Mouse (Mus musculus): ENCODE results near the gene Tmem200b. TPM values are rescaled to one million over a fixed set of nuclear protein-coding genes. Genes with fewer than 3 reads are reported as not detected.

Tmem200b gene
- polyA plus RNA-seq, 1 experiment from 2014 or later = 0.22 TPM

DNA sequence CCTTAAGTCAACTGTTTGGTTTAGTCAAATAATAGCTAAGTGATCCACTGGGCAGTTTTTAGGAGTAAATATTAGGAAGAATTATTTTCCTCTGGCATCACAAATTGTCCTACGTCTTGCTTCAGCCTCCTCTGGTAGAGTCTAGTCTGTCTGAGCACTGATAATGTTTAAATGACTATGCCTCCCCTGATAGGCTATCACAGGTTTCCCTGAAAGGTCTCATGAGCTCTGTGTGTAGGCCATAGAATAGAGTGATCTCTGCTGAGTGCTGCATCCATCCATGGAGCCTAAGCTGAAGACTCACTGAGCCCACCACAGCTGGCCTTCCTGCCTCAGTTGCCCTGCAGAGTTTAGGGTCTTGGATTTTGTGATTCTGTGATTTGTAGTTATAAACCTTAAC lies 33.0 kb upstream of the Tmem200b start:
- Histone ChIP-seq H3K27me3 (replicated peaks) (no peaks in the 10 kb centered on the region), H3K9me3 (replicated peaks) (no peaks in the 10 kb centered on the region), H3K27ac (replicated peaks) (no peak overlapping the region), H3K9ac (replicated peaks) (no peak overlapping the region), H3K4me1 (peaks cover 6% of the 10 kb centered on the region), H3K4me3 (replicated peaks) (no peak overlapping the region), H3K36me3 (peaks cover 29% of the 10 kb centered on the region), H3K4me2 (no peak overlapping the region)
- ATAC-seq (ENCODE audit: low FRiP score) = no peak
- 72% methylated on average over 1 of the region's 1 CpGs for WGBS

DNA sequence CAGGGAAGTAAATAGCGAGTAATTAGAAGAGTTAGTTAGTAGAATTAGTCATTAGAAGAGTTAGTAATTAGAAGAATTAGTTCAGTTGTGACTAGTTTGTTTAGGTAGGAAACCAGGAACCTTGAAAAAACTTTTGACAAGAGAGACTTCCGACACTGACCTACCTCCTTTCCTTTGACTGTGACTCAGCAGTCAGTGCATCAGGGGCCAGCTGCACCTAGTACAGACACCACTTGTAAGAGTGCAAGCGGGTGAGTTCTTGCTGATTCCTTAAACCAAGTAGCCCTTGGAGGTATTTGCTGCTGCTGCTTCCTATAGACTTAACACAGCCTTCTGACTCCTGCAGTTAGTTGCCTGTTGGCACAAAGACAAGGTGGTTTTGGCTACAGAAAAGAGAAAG lies 30.9 kb upstream of the Tmem200b start:
- WGBS = 90% methylated on average over 3 of the region's 3 CpGs
- Histone ChIP-seq H3K36me3 (peaks cover 39% of the 10 kb centered on the region), H3K4me2 (no peak overlapping the region), H3K27me3 (replicated peaks) (no peaks in the 10 kb centered on the region), H3K4me1 (peaks cover 3% of the 10 kb centered on the region; the same call in 1 of the 2 replicates), H3K4me3 (replicated peaks) (no peak overlapping the region), H3K9me3 (replicated peaks) (no peaks in the 10 kb centered on the region), H3K27ac (replicated peaks) (no peak overlapping the region), H3K9ac (replicated peaks) (no peak overlapping the region)
- ATAC-seq (ENCODE audit: low FRiP score) = no peak

DNA sequence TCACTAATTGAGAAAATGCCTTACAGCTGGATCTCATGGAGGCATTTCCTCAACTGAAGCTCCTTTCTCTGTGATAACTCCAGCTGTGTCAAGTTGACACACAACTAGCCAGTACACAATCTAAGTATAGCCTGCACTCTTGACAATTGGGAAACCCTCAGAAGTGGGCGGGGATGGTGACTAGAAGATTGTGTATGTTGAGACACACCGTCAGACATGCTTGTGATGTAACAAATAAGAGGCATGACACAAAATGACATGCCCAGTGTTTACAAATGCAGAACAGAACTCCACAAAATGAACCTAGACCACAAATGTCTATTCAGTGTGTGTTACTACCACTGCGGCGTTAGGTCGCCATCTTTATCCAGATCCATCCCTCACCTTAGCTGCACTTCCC lies 24.5 kb upstream of the Tmem200b start:
- Histone ChIP-seq H3K27me3 (replicated peaks) (no peaks in the 10 kb centered on the region), H3K4me1 (no peaks in the 10 kb centered on the region; the same call in 1 of the 2 replicates), H3K27ac (replicated peaks) (no peak overlapping the region), H3K9ac (replicated peaks) (no peak overlapping the region), H3K4me2 (no peak overlapping the region), H3K36me3 (peaks cover 74% of the 10 kb centered on the region), H3K9me3 (replicated peaks) (no peaks in the 10 kb centered on the region), H3K4me3 (replicated peaks) (no peak overlapping the region)
- WGBS = 95% methylated on average over 5 of the region's 5 CpGs
- no peak for ATAC-seq (ENCODE audit: low FRiP score)

DNA sequence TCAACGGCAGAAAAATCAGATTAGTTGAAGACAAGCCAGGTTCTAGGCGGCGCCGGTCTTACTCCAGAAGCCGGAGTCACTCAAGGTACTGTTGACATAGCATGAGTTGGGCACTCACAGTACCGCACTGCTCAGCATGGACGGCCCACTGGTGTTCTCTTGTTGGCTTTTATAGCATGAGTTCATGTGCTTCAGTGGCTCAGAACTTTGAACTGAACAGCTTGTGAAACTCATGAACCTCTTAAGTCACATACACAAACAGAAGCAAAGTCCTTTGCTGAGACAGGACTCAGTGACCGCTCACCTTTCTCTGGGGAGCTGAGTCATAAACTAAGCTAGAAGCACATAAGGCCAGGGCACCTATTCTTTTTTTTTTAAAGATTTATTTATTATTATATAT lies 23.8 kb upstream of the Tmem200b start:
- H3K4me2 ChIP-seq = no peak overlapping the region
- H3K9me3 ChIP-seq (replicated peaks) = no peaks in the 10 kb centered on the region
- H3K27me3 ChIP-seq (replicated peaks) = no peaks in the 10 kb centered on the region
- no peak overlapping the region for H3K27ac ChIP-seq (replicated peaks)
- ATAC-seq (ENCODE audit: low FRiP score) = no peak
- H3K9ac ChIP-seq (replicated peaks) = no peak overlapping the region
- no peak overlapping the region for H3K4me3 ChIP-seq (replicated peaks)
- no peaks in the 10 kb centered on the region; the same call in 1 of the 2 replicates for H3K4me1 ChIP-seq
- H3K36me3 ChIP-seq = peaks cover 75% of the 10 kb centered on the region
- 97% methylated on average over 8 of the region's 8 CpGs for WGBS

DNA sequence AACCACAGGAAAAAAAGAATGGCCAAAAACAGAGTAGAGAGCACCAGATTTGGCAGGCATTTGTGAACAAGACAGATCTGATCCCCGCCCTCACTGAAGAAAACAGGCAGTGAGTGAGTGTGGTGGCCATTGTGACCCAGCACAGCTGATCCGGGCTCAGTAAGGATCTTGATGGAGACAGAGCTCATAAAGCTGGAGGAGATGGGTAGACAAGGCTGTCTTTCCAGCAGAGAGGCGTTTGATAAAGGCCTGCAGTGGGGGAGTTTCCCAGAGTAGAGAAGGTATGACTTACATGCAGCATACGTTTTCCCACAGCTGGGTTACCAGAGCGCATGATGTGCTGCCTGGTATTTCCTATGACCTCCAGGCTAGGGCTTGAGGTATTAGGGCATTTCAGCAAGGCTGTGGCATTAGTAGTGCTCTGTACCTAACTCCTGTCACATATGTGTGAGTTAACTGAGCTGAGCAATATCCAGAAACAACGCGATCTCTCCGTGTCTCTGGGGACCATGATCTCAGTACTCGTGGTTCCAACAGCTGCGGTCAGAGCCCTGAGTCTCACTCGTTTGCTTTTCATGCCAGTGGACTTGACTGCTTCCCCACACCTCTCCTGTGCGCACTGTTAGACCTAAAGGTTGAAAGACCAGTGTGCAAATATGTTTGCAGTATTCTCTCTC lies 22.9 kb upstream of the Tmem200b start:
- no peaks in the 10 kb centered on the region; the same call in 1 of the 2 replicates for H3K4me1 ChIP-seq

DNA sequence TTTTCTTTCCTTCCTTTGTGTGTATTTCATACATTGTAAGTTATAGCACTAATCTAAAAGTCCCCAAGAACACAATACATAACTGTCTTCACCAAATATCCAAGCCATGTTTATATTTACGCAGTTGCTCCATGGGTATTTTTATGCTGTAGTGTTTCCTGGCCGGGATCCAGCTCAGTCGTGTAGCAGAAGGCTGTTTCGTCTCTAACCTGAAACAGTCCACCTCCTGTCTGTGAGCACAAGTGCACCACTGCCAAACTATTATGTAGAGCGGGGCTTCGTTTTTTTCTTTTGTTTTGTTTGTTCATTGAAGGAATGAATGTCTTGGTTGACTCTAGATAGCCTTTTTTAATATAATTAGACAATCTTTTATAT lies 22.4 kb upstream of the Tmem200b start:
- no peak overlapping the region for H3K27ac ChIP-seq (replicated peaks)
- no peak overlapping the region for H3K4me3 ChIP-seq (replicated peaks)
- no peaks in the 10 kb centered on the region; the same call in 1 of the 2 replicates for H3K4me1 ChIP-seq
- no peak for ATAC-seq (ENCODE audit: low FRiP score)
- peaks cover 65% of the 10 kb centered on the region for H3K36me3 ChIP-seq
- H3K9me3 ChIP-seq (replicated peaks) = no peaks in the 10 kb centered on the region
- 78% methylated on average over 6 of the region's 6 CpGs for WGBS
- H3K27me3 ChIP-seq (replicated peaks) = no peaks in the 10 kb centered on the region
- no peak overlapping the region for H3K9ac ChIP-seq (replicated peaks)
- no peak overlapping the region for H3K4me2 ChIP-seq

More for the DNA sequence above, 22.9 kb upstream of the Tmem200b start:
- no peak for ATAC-seq (ENCODE audit: low FRiP score)
- Histone ChIP-seq H3K27ac (replicated peaks) (no peak overlapping the region), H3K27me3 (replicated peaks) (no peaks in the 10 kb centered on the region), H3K4me3 (replicated peaks) (no peak overlapping the region), H3K9ac (replicated peaks) (no peak overlapping the region), H3K36me3 (peaks cover 67% of the 10 kb centered on the region), H3K4me2 (no peak overlapping the region), H3K9me3 (replicated peaks) (no peaks in the 10 kb centered on the region)
- 78% methylated on average over 12 of the region's 12 CpGs for WGBS

DNA sequence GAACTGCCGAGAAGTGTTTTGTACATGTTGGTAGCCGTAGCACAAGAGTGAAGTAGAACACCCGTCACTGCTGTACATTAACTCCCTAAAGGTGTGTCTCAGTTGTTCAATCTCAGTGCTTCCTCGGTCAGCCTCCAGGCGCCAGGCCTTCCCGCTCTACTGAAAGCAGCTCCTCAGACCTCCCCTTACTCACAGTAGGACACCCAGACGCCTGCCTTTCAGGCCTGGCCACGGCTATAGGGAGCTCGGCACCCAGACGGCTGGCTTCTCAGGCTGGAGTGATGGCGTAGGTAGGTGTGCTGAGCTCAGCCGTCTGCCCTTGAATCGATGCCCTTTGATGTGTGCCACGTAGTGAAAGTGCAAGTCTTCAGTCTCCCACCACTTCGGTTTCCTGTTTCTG lies 20.5 kb upstream of the Tmem200b start:
- Histone ChIP-seq H3K4me1 (no peaks in the 10 kb centered on the region; the same call in 1 of the 2 replicates), H3K4me3 (replicated peaks) (no peak overlapping the region), H3K9ac (replicated peaks) (no peak overlapping the region), H3K27me3 (replicated peaks) (no peaks in the 10 kb centered on the region), H3K4me2 (no peak overlapping the region), H3K9me3 (replicated peaks) (no peaks in the 10 kb centered on the region), H3K27ac (replicated peaks) (no peak overlapping the region), H3K36me3 (peaks cover 60% of the 10 kb centered on the region)
- 92% methylated on average over 15 of the region's 15 CpGs for WGBS
- no peak for ATAC-seq (ENCODE audit: low FRiP score)

DNA sequence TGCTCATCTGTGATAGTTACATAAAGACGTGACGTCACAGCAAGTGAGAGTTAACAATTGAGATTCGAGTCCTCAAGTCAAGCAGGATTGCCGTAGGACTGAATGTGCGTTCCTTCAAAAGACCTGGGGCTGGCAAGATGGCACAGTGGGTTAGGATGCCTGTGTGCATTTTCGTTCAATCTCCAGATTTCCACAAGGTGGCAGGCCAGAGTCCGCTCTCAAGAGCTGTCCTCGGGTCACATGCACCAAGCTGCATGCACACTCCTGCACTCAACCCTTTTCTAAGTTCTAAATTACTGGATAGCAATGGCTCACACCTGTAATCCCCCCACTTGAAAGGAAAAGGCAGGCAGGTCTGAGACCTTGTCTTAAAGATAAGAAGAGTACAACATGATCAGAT lies 17.1 kb upstream of the Tmem200b start:
- H3K4me3 ChIP-seq (replicated peaks) = no peak overlapping the region
- H3K9ac ChIP-seq (replicated peaks) = no peak overlapping the region
- H3K9me3 ChIP-seq (replicated peaks) = no peaks in the 10 kb centered on the region
- ATAC-seq (ENCODE audit: low FRiP score) = no peak
- no peaks in the 10 kb centered on the region for H3K27me3 ChIP-seq (replicated peaks)
- peaks cover 37% of the 10 kb centered on the region for H3K36me3 ChIP-seq
- no peak overlapping the region for H3K4me2 ChIP-seq
- WGBS = 58% methylated on average over 8 of the region's 8 CpGs
- no peak overlapping the region for H3K27ac ChIP-seq (replicated peaks)
- H3K4me1 ChIP-seq = no peaks in the 10 kb centered on the region

DNA sequence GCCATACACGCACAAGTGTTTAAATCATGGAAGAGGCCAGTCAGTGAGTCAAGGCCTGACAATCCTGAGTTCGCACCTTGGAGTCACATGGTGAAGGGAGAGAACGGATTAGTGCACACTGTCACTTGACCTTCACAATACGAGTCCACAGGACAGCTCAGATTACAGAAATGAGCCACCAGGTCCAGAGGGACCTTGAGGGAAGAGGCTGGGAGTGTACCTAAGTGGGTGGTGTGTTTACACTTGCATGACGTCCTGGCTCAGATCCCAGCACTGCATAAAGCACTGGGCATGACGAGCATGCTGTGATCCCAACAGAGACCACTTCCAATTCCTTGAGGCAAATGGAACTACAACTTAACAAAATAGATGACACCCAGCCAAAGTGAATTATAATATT lies 15.1 kb upstream of the Tmem200b start:
- WGBS = 70% methylated on average over 6 of the region's 6 CpGs
- Histone ChIP-seq H3K9me3 (replicated peaks) (no peaks in the 10 kb centered on the region), H3K27ac (replicated peaks) (no peak overlapping the region), H3K4me3 (replicated peaks) (no peak overlapping the region), H3K4me1 (peaks cover 13% of the 10 kb centered on the region), H3K27me3 (replicated peaks) (no peaks in the 10 kb centered on the region), H3K9ac (replicated peaks) (no peak overlapping the region), H3K36me3 (peaks cover 18% of the 10 kb centered on the region), H3K4me2 (no peak overlapping the region)
- no peak for ATAC-seq (ENCODE audit: low FRiP score)

DNA sequence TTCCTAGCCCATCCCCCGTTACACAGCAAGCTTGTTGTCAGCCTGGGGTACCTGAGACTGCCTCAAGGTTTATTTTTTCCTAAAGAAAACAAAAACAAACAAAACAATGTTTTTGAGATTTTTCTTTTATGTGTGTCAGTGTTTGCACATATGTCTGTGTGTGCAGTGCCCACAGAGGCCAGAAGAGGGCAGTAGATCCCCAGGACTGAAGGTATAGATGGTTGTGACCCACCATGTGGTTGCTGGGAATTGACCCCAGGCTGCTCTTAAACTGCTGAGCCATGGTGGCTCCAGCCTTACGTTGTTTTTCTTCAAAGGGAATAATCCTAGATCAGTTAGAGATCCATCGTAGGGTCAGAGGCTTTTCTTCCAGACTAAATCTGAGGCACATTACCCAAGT lies 13.7 kb upstream of the Tmem200b start:
- Histone ChIP-seq H3K27ac (replicated peaks) (no peak overlapping the region), H3K4me2 (no peak overlapping the region), H3K9me3 (replicated peaks) (no peaks in the 10 kb centered on the region), H3K9ac (replicated peaks) (no peak overlapping the region), H3K4me1 (peaks cover 13% of the 10 kb centered on the region), H3K27me3 (replicated peaks) (peaks cover 6% of the 10 kb centered on the region), H3K36me3 (peaks cover 6% of the 10 kb centered on the region), H3K4me3 (replicated peaks) (no peak overlapping the region)
- ATAC-seq (ENCODE audit: low FRiP score) = no peak
- 92% methylated on average over 3 of the region's 3 CpGs for WGBS

DNA sequence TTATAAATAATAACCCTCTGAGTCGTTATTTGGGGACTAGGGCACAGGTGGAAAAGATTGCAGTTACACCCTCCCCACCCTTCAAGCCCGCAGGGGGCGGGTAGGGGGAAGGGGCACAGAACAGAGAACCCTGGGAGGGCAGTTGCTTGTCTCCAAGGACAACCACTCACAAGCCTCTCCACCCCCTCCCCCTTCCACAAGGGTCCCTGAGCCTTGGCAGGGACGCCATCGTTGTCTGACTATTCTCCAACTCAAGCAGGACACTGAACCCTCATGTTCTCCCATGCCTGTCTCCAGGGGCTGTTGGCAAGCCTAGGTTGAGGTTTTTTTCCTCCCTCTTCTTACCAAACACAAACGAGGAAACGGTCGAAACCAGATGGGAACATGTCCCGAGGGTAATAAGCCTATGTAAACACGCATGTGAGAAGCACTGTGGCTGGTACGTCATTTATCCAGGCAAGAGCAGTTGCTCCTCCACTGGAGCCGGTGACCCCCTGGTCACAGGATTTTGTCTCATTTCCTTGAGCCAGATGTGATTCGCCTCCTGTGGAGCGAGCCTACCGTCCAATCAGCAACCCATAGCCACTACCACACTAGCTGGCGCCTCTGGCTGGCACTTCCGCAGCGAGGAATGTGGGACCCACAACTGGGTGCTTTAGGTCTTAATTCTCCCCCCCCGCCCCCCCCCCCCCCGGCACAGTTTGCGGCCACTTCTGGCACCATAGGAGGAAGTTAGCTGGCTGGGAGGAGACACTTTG lies 11.2 kb upstream of the Tmem200b start:
- no peaks in the 10 kb centered on the region for H3K36me3 ChIP-seq
- no peak overlapping the region for H3K27ac ChIP-seq (replicated peaks)
- H3K4me2 ChIP-seq = peak overlapping the region; percentile 34
- peaks cover 15% of the 10 kb centered on the region for H3K27me3 ChIP-seq (replicated peaks)
- no peaks in the 10 kb centered on the region for H3K9me3 ChIP-seq (replicated peaks)
- H3K4me1 ChIP-seq = peaks cover 30% of the 10 kb centered on the region
- no peak for ATAC-seq (ENCODE audit: low FRiP score)
- H3K9ac ChIP-seq (replicated peaks) = no peak overlapping the region
- no peak overlapping the region for H3K4me3 ChIP-seq (replicated peaks)
- WGBS = 13% methylated on average over 19 of the region's 21 CpGs

DNA sequence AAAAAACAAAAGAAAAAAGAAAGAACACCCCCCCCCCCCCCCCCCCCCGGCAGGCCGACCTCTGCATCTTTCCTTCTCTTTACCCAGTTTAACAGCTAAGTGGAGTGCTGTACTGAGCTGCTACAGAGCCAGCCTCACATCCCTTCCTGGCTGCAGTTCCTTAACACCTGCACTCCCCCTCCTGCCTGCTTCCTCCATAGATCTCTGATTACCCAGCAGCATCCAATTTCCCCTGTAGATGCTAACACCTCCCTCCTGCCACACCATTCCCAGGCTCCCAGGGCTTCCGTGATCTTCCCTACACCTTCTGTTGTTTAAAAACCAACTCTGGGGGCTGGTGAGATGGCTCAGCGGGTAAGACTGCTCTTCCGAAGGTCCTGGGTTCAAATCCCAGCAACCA lies 10.1 kb upstream of the Tmem200b start:
- peaks cover 25% of the 10 kb centered on the region for H3K27me3 ChIP-seq (replicated peaks)
- no peaks in the 10 kb centered on the region for H3K36me3 ChIP-seq
- ATAC-seq (ENCODE audit: low FRiP score) = no peak
- H3K9ac ChIP-seq (replicated peaks) = no peak overlapping the region
- H3K27ac ChIP-seq (replicated peaks) = no peak overlapping the region
- no peak overlapping the region for H3K4me2 ChIP-seq
- WGBS = 59% methylated on average over 3 of the region's 5 CpGs
- H3K9me3 ChIP-seq (replicated peaks) = no peaks in the 10 kb centered on the region
- H3K4me3 ChIP-seq (replicated peaks) = no peak overlapping the region
- H3K4me1 ChIP-seq = peaks cover 41% of the 10 kb centered on the region
